Mouse (Mus musculus) kidney, adult 2 months (tissue): ENCODE data around the gene Fgf9. TPM values are rescaled to one million over a fixed set of nuclear protein-coding genes. Genes with fewer than 3 reads are reported as not detected.
A peak's percentile ranks its signal among the peaks of the same experiment; 100 is the strongest.

Source experiments
- DNase-seq: peaks from one replicate; pipeline ENCODE4 v3.0.0; 2021
- H3K27ac ChIP-seq: fragments of 200-500 bp; 2 replicates; pipeline ENCODE4 v1.5.1; 2012; ENCODE audit warnings: low read depth, low read length, control low read depth, inconsistent platforms; ENCODE audit not compliant: insufficient read depth
- H3K27me3 ChIP-seq: fragments of 200-500 bp; replicated peaks from 2 replicates; pipeline ENCODE4 v1.6.1; 2012; ENCODE audit warnings: mild to moderate bottlenecking, moderate library complexity, low read length, inconsistent platforms; ENCODE audit not compliant: control insufficient read depth, insufficient read depth
- H3K36me3 ChIP-seq: fragments of 200-500 bp; 2 replicates; pipeline ENCODE4 v1.6.1; 2012; ENCODE audit warnings: mild to moderate bottlenecking, moderate library complexity, low read length, inconsistent platforms; ENCODE audit not compliant: control insufficient read depth, insufficient read depth
- H3K4me1 ChIP-seq: fragments of 200-500 bp; 2 replicates; pipeline ENCODE4 v1.6.1; 2011; ENCODE audit warnings: low read length; ENCODE audit not compliant: control insufficient read depth, insufficient read depth
- H3K4me3 ChIP-seq: fragments of 200-500 bp; 2 replicates; pipeline ENCODE4 v1.5.1; 2011; ENCODE audit warnings: mild to moderate bottlenecking, low read depth, low read length, control low read depth; ENCODE audit not compliant: insufficient read depth
- CTCF ChIP-seq: fragments of 200-500 bp; conservative IDR thresholded peaks from 2 replicates; pipeline ENCODE4 v1.5.1; 2011; ENCODE audit warnings: low read depth, mild to moderate bottlenecking, control low read depth, low read length, moderate library complexity, mixed read lengths; ENCODE audit not compliant: insufficient read depth, insufficient read length
- POLR2A ChIP-seq: fragments of 200-500 bp; IDR thresholded peaks from one replicate; pipeline ENCODE4 v1.6.1; 2011; ENCODE audit warnings: low read depth, low read length, control low read depth
- WGBS: fragments of 180-500 bp; shearing (Covaris S2); methylation state at CpG from one replicate; pipeline ENCODE4 v1.1.7; 2018; 5-methylcytosine and 5-hydroxymethylcytosine counted together
- polyA plus RNA-seq: library from polyadenylated mRNA; depleted of rRNA; stranded (reverse); fragments of >200 nt; gene quantifications from 2 replicates; pipeline ENCODE4 v1.2.3, GENCODE M21; 2012; rRNA removed

Gene Fgf9
- 5.3 and 7.1 TPM in 2 replicates for polyA plus RNA-seq

DNA sequence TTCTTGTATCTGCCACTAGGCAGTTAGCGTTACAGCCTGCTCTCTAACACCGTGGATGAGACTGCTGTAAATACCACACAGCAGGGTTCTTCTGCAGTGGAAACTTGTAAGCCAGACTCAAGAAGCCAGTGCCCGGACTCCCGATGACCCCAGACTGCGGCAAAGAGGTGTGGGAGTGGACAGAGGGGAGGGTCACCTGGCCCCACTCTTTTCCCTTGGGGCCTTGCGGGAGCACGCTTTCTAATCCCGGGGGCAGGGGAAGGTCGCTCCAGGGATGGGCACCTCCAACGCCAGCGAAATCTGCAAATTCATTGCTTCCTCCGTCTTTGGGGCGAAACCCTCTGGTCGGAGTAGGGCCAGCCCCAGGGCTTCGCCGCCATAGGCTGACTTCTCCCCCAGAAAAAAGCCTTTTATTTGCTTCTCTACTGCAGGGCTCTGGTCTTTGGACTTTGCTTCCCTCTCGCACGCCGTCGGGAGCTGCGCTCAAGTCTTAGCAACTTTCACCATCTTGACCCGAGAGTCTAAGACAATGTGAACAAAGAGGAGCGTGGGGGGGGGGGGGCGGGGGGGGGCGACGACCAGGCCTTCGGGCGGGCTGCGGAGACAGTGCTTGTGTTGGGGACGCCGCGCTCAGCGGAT is at the start of gene Fgf9:
Fgf9 (plus strand) TSS at position 67 of the 639 bp plus-strand sequence.
- DNase-seq = peak; percentile 75

DNA sequence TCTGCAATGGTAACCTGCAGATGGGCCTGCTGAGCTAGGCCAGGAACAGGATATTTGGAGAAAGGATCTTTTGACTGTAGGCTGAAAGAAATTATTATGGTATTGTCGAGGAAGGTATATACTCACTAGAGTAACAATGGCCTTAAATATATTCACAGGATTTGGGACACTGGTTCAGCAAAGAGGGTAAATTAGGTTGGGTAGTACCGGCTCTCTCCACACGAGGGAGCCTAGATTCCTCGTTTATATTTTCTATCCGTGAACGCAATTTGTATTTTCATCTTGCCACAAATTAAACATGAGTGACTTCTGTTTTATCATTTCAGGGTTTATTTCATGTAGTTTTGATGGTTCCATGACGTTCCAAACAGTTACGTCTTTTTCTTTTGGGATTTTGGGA is 35.8 kb upstream of the Fgf9 start:
- DNase-seq = peak; percentile 65
- Histone ChIP-seq H3K27me3 (no peaks in the 10 kb centered on the region), H3K4me1 (no peaks in the 10 kb centered on the region), H3K36me3 (no peaks in the 10 kb centered on the region), H3K4me3 (no peak overlapping the region), H3K27ac (no peak overlapping the region)
- 6% methylated on average over 8 of the region's 8 CpGs for WGBS
- TF ChIP-seq POLR2A (no peak), CTCF (peak; percentile 25; the same call in 1 of the 2 replicates)

More for the DNA sequence above, at the start of gene Fgf9:
- Histone ChIP-seq H3K4me3 (peak within 1 kb of the TSS; percentile 74), H3K27me3 (no peaks in the 10 kb centered on the region; the same call in 1 of the 2 replicates), H3K4me1 (peaks cover 4% of the 10 kb centered on the region; the same call in 1 of the 2 replicates), H3K27ac (peak within 1 kb of the TSS; percentile 100), H3K36me3 (no peaks in the 10 kb centered on the region)
- TF ChIP-seq CTCF = no peak
- no peak for TF ChIP-seq POLR2A
- WGBS = under 1% methylated on average over 33 of the region's 33 CpGs

DNA sequence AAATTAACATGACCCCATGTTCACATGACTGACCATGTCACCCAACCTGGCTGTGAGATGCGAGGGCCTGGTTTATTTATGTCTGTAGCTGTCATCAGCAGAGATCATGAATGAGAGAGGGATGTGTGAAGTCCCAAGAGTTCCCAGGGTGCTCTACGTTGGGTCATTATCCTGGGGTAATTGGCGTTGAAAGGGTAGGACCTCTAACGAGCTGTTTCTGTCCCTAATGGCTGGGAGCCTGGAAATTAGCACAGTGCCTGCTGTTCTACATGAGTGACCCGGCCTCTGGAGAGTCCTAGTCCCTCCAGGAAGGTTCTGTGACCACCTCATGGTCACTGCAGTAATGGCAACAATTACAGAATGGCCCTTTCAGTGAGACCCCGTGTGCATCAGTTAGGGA is 34.2 kb upstream of the Fgf9 start:
- 23% methylated on average over 6 of the region's 6 CpGs for WGBS
- H3K27me3 ChIP-seq = no peaks in the 10 kb centered on the region
- H3K4me3 ChIP-seq = no peak overlapping the region
- H3K4me1 ChIP-seq = no peaks in the 10 kb centered on the region
- no peaks in the 10 kb centered on the region for H3K36me3 ChIP-seq
- DNase-seq = no peak
- H3K27ac ChIP-seq = no peak overlapping the region
- TF ChIP-seq CTCF (no peak), POLR2A (no peak)

DNA sequence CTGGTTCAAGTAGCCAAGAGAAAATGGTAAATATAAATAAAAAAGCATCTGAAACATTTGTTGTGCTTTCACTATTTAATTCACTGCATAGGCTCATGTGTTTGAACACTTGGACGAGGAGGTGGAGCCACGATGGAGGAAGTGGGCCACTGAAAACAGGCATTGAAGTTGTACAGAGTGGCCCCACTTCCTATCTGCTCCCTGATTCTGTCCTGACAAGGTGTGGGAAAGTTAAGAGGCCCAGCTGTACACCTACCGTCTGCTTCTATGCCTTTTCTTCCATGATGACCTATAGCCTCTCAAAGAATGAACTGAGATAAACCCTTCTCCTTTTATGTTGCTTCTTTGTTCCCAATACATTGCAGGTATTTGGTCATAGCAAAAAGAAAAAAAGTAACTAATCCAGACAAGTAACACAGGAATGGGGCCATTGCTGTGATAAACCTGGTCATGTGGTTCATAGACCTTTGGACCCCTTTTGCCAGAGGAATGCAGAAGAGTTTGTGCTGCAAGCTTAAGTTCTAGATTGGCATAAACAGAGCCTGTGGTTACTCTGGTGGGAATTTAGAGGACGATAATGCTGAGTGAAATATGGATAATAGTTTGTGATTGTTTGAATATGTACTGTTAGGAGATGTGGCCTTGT is 23.6 kb upstream of the Fgf9 start:
- DNase-seq = peak; percentile 78
- no peaks in the 10 kb centered on the region for H3K36me3 ChIP-seq
- 74% methylated on average over 4 of the region's 4 CpGs for WGBS

DNA sequence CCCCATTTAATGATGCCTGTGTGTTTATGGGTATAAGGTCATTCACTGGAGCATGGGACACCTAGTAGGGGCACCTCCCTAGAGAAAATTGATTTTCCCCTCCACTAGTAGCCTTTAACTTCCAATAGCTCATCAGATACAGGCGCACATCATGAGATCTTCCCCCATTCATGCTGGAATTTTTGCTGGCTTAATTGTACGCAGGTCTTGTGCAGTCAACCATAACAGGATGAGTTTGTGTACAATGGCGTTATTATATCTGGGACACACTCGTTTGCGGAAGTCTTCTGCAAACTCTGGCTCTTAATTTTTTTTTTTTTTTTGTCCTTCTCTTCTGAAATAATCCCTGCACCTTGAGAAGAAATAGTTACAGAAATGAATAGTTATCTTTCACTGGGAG is 19.7 kb upstream of the Fgf9 start:
- Histone ChIP-seq H3K27me3 (no peaks in the 10 kb centered on the region), H3K4me3 (no peak overlapping the region), H3K27ac (no peak overlapping the region), H3K4me1 (no peaks in the 10 kb centered on the region; the same call in 1 of the 2 replicates), H3K36me3 (no peaks in the 10 kb centered on the region)
- no peak for DNase-seq
- TF ChIP-seq CTCF = no peak
- TF ChIP-seq POLR2A = no peak
- WGBS = 67% methylated on average over 5 of the region's 5 CpGs

More for the DNA sequence above, 23.6 kb upstream of the Fgf9 start:
- peak overlapping the region; percentile 16; the same call in 1 of the 2 replicates for H3K27ac ChIP-seq
- H3K4me1 ChIP-seq = no peaks in the 10 kb centered on the region; the same call in 1 of the 2 replicates
- TF ChIP-seq POLR2A = no peak
- TF ChIP-seq CTCF = no peak
- H3K27me3 ChIP-seq = no peaks in the 10 kb centered on the region
- no peak overlapping the region for H3K4me3 ChIP-seq

DNA sequence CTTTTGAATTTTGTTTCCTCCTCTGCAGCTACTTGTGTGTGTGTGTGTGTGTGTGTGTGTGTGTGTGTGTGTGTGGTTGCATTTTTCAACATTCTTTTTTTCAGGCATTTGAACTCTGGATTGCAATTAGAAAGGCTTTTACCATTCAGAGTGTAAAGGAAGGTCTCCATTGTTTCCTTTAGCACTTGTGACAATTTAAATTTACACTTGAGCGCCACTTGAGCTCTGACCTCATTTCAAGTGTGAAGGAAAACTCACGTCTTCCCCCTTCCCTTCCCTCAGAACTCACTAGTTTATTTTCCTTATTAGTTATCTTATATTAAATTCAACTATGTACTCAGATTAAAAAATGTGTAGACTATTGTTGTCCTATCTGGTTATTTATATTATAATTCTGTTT is 2.8 kb upstream of the Fgf9 start:
- Histone ChIP-seq H3K27me3 (no peaks in the 10 kb centered on the region), H3K27ac (no peak overlapping the region), H3K36me3 (no peaks in the 10 kb centered on the region), H3K4me3 (no peak overlapping the region), H3K4me1 (peaks cover 4% of the 10 kb centered on the region; the same call in 1 of the 2 replicates)
- no peak for DNase-seq
- TF ChIP-seq POLR2A (no peak), CTCF (no peak)
- WGBS = 59% methylated on average over 2 of the region's 2 CpGs

DNA sequence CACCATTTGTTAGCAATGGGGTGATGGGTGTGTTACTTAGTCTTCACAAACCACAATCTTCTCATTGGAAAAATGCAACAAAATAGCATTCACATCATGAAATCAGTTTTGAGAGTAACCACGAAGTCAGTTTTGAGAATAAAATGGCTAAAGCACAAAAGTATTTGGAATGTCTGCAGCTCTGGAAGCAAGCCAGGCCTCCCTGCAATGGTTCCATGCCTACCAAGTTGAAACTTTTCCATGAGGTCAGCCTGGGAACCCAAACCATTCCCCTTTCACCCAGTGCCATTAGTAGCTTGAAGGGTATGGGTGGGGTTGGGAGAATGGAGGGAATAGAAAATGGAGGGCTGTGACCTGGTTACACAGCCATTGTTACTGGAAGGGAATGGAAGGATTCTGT is 1.7 kb upstream of the Fgf9 start:
- TF ChIP-seq POLR2A (no peak), CTCF (no peak)
- Histone ChIP-seq H3K27me3 (no peaks in the 10 kb centered on the region; the same call in 1 of the 2 replicates), H3K27ac (no peak overlapping the region), H3K4me1 (peaks cover 4% of the 10 kb centered on the region; the same call in 1 of the 2 replicates), H3K4me3 (no peak overlapping the region), H3K36me3 (no peaks in the 10 kb centered on the region)
- 38% methylated on average over 1 of the region's 1 CpGs for WGBS
- peak; percentile 56 for DNase-seq
